In the genomic region with DNA sequence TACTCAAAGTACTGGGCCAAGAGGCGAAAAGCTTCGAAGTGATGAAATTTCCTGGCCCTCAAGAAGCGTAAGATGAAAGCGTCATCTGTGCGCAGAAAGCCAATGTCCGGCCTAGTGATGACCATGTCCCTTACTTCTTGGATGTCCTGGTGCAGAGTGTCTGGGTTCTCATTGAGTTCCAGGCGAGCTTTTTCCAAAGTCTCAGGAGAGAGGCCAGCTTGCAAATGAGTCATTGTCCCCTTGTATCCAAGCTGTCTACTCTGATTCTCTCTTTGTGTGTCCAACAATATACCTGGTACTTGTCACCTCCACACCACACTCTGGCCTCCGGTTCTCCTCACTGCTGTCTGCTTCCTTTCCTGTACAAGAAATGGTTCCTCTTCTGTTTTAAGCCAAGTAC, we compare ENCODE assay signal across 18 mouse cellular contexts. TPM values are rescaled to one million over a fixed set of nuclear protein-coding genes. Genes with fewer than 3 reads are reported as not detected.
DNase-seq lines count a peak whose midpoint lies in the region; ATAC-seq lines count a peak whose summit lies in the region.
"Had no signal": no experiment of that assay in that cellular context is flagged by ENCODE, and none has a peak within 500 bp of the region (broad histone marks: within the 10 kb centered on the region; RNA-seq: fewer than 3 reads in every experiment).

No protein-coding gene starts in this region.

- H3K9me3 ChIP-seq in forebrain, embryonic 14.5 days (replicated peaks; ENCODE audit: control insufficient read depth, low read length), result no peaks in the 10 kb centered on the region
- H3K9me3 ChIP-seq in forebrain, embryonic 11.5 days (ENCODE audit: control insufficient read depth, low read length), result no peaks in the 10 kb centered on the region
- no peaks in the 10 kb centered on the region for H3K9me3 ChIP-seq in midbrain, embryonic 13.5 days
- no peaks in the 10 kb centered on the region for H3K9me3 ChIP-seq in midbrain, embryonic 10.5 days (replicated peaks)
- no peaks in the 10 kb centered on the region for H3K9me3 ChIP-seq in neural tube, embryonic 15.5 days (replicated peaks)
- H3K9me3 ChIP-seq: embryonic facial prominence, embryonic 10.5 days; limb, embryonic 12.5 days had no signal

- H3K9ac ChIP-seq in forebrain, embryonic 14.5 days (ENCODE audit: low read length), result no peak overlapping the region
- H3K9ac ChIP-seq in forebrain, embryonic 11.5 days (ENCODE audit: low read length), result no peak overlapping the region
- no peak overlapping the region for H3K9ac ChIP-seq in midbrain, embryonic 13.5 days (replicated peaks)
- no peak overlapping the region for H3K9ac ChIP-seq in neural tube, embryonic 15.5 days (replicated peaks)
- H3K9ac ChIP-seq: limb, embryonic 12.5 days had no signal

- no peak for DNase-seq in forebrain, embryonic 14.5 days (ENCODE audit: low spot score)
- DNase-seq in forebrain, embryonic 11.5 days (ENCODE audit: low spot score), result no peak
- DNase-seq in midbrain, embryonic 10.5 days (ENCODE audit: low spot score), result no peak
- peak; percentile 14 to 31 for DNase-seq in layer of hippocampus, postnatal 25 days (ENCODE audit: extremely low spot score in 1 of 2, low spot score in 1 of 2)
- DNase-seq in testis, postnatal 14 days (ENCODE audit: low spot score), result no peak
- DNase-seq: adrenal gland, postnatal 14 days; cerebellum, adult 11 months; heart, adult 18-20 months; kidney, adult 11 months; kidney, postnatal 4 days; lung, adult 2 months; thymus, postnatal 25 days had no signal

- no peaks in the 10 kb centered on the region for H3K4me1 ChIP-seq in forebrain, embryonic 14.5 days (ENCODE audit: control insufficient read depth, insufficient read depth, low read length)
- H3K4me1 ChIP-seq in forebrain, embryonic 11.5 days (replicated peaks; ENCODE audit: control insufficient read depth, insufficient read depth, low read length), result no peaks in the 10 kb centered on the region
- H3K4me1 ChIP-seq in midbrain, embryonic 13.5 days (replicated peaks), result peaks cover 21% of the 10 kb centered on the region
- H3K4me1 ChIP-seq in midbrain, embryonic 10.5 days, result peaks cover 15% of the 10 kb centered on the region
- H3K4me1 ChIP-seq in neural tube, embryonic 15.5 days, result peaks cover 20% of the 10 kb centered on the region

- H3K36me3 ChIP-seq in forebrain, embryonic 14.5 days (ENCODE audit: control insufficient read depth, insufficient read depth, low read length), result no peaks in the 10 kb centered on the region
- H3K36me3 ChIP-seq in forebrain, embryonic 11.5 days (ENCODE audit: control insufficient read depth, insufficient read depth, low read length), result no peaks in the 10 kb centered on the region
- no peaks in the 10 kb centered on the region for H3K36me3 ChIP-seq in midbrain, embryonic 13.5 days
- H3K36me3 ChIP-seq in midbrain, embryonic 10.5 days, result no peaks in the 10 kb centered on the region
- H3K36me3 ChIP-seq in neural tube, embryonic 15.5 days, result no peaks in the 10 kb centered on the region
- H3K36me3 ChIP-seq: embryonic facial prominence, embryonic 10.5 days; limb, embryonic 12.5 days had no signal

- 85% methylated on average over 8 of the region's 8 CpGs for WGBS in forebrain, embryonic 14.5 days
- 89% methylated on average over 8 of the region's 8 CpGs for WGBS in forebrain, embryonic 11.5 days
- WGBS in midbrain, embryonic 13.5 days, result 87% methylated on average over 8 of the region's 8 CpGs
- 85% methylated on average over 8 of the region's 8 CpGs for WGBS in midbrain, embryonic 10.5 days
- whole genome bisulfite sequencing in neural tube, embryonic 15.5 days, result 81% methylated on average over 8 of the region's 8 CpGs

- no peak overlapping the region for H3K4me3 ChIP-seq in forebrain, embryonic 14.5 days (ENCODE audit: low read depth, low read length)
- no peak overlapping the region for H3K4me3 ChIP-seq in forebrain, embryonic 11.5 days (ENCODE audit: low read depth, low read length)
- H3K4me3 ChIP-seq in midbrain, embryonic 13.5 days (replicated peaks), result peak overlapping the region; percentile 30
- no peak overlapping the region for H3K4me3 ChIP-seq in midbrain, embryonic 10.5 days
- H3K4me3 ChIP-seq in neural tube, embryonic 15.5 days (replicated peaks), result peak overlapping the region; percentile 29
- H3K4me3 ChIP-seq: embryonic facial prominence, embryonic 10.5 days; limb, embryonic 12.5 days had no signal

- no peak for ATAC-seq in forebrain, embryonic 14.5 days
- no peak for ATAC-seq in forebrain, embryonic 11.5 days (replicated peaks; ENCODE audit: low FRiP score)
- no peak for ATAC-seq in midbrain, embryonic 13.5 days
- ATAC-seq in neural tube, embryonic 15.5 days (ENCODE audit: low FRiP score), result no peak
- no peak for ATAC-seq in activated CD4-positive, CD25-positive, alpha-beta regulatory T cell, adult 4 months

- no peak overlapping the region for H3K27ac ChIP-seq in forebrain, embryonic 14.5 days (ENCODE audit: low read depth, low read length)
- no peak overlapping the region for H3K27ac ChIP-seq in forebrain, embryonic 11.5 days (ENCODE audit: low read depth, low read length)
- no peak overlapping the region for H3K27ac ChIP-seq in midbrain, embryonic 13.5 days
- no peak overlapping the region for H3K27ac ChIP-seq in midbrain, embryonic 10.5 days (replicated peaks)
- no peak overlapping the region for H3K27ac ChIP-seq in neural tube, embryonic 15.5 days (replicated peaks)
- H3K27ac ChIP-seq: embryonic facial prominence, embryonic 10.5 days; limb, embryonic 12.5 days had no signal

- no peaks in the 10 kb centered on the region for H3K27me3 ChIP-seq in forebrain, embryonic 14.5 days (replicated peaks; ENCODE audit: control insufficient read depth, insufficient read depth, low read length)
- no peaks in the 10 kb centered on the region for H3K27me3 ChIP-seq in forebrain, embryonic 11.5 days (ENCODE audit: control insufficient read depth, insufficient read depth, low read length)
- H3K27me3 ChIP-seq in midbrain, embryonic 13.5 days, result no peaks in the 10 kb centered on the region
- H3K27me3 ChIP-seq in midbrain, embryonic 10.5 days (ENCODE audit: low read depth, poor library complexity, severe bottlenecking), result peaks cover 20% of the 10 kb centered on the region
- H3K27me3 ChIP-seq in neural tube, embryonic 15.5 days (replicated peaks), result no peaks in the 10 kb centered on the region

- peak overlapping the region; percentile 18; the same call in 1 of the 2 replicates for H3K4me2 ChIP-seq in forebrain, embryonic 14.5 days (ENCODE audit: low read length)
- no peak overlapping the region for H3K4me2 ChIP-seq in forebrain, embryonic 11.5 days (ENCODE audit: low read depth, low read length, severe bottlenecking)
- peak overlapping the region; percentile 47 for H3K4me2 ChIP-seq in midbrain, embryonic 13.5 days (replicated peaks)
- peak overlapping the region; percentile 54 for H3K4me2 ChIP-seq in neural tube, embryonic 15.5 days
- H3K4me2 ChIP-seq: limb, embryonic 12.5 days had no signal

RNA-seq across cellular contexts. Expression of gene Clvs2, which starts 1.9 kb away (rescaled TPM):
- 10.2 and 12.1 TPM in 2 replicates for polyA plus RNA-seq in forebrain, embryonic 14.5 days (2014; fragmentation: Nextera tagmentation; extraction: Ambion mirVana)
- 1.4 and 1.6 TPM in 2 replicates for polyA plus RNA-seq in forebrain, embryonic 11.5 days (2014; fragmentation: Nextera tagmentation; extraction: Ambion mirVana)
- 14.9 and 15.1 TPM in 2 replicates for polyA plus RNA-seq in midbrain, embryonic 13.5 days (2015; fragmentation: Nextera tagmentation; extraction: Ambion mirVana)
- 1.3 and 3.4 TPM in 2 replicates for polyA plus RNA-seq in midbrain, embryonic 10.5 days (2016; fragmentation: Nextera tagmentation; extraction: Ambion mirVana)
- total RNA-seq in layer of hippocampus, postnatal 25 days (2021), result 10 to 100 TPM; 81.6 to 95.5 TPM
- 19.4 and 24.3 TPM in 2 replicates for polyA plus RNA-seq in neural tube, embryonic 15.5 days (2015; fragmentation: Nextera tagmentation; extraction: Ambion mirVana)
- polyA plus RNA-seq in activated CD4-positive, CD25-positive, alpha-beta regulatory T cell, adult 4 months (2017; shearing (Covaris generic)), result under 1 TPM in 1 of 2 experiments, not detected in 1; 0.11 TPM
- total RNA-seq: adrenal gland, postnatal 14 days; heart, adult 18-20 months; heart, postnatal 25 days had no signal
- polyA plus RNA-seq: lung, adult 2 months had no signal

Comparison
In these comparisons a context has a peak if more than half of its experiments do, and no peak if none do; other contexts are left out.
1. H3K4me3 ChIP-seq: peak in midbrain, embryonic 13.5 days (single experiment) and neural tube, embryonic 15.5 days (single experiment); none in forebrain, embryonic 14.5 days (single experiment), forebrain, embryonic 11.5 days (single experiment) and midbrain, embryonic 10.5 days (single experiment).
2. DNase-seq: peak in layer of hippocampus, postnatal 25 days (2 of 2); none in forebrain, embryonic 14.5 days (single experiment), forebrain, embryonic 11.5 days (single experiment), midbrain, embryonic 10.5 days (single experiment) and testis, postnatal 14 days (single experiment).